Mouse (Mus musculus) hindbrain, postnatal 0 days (tissue): Measurements from ENCODE around the gene Hvcn1. TPM values are rescaled to one million over a fixed set of nuclear protein-coding genes. Genes with fewer than 3 reads are reported as not detected.

Experiments
- ATAC-seq: fragments of 200-750 bp; cut with Nextera tagmentation; 2 replicates; pipeline ENCODE4 v1.8.0; 2017; ENCODE audit warnings: mild to moderate bottlenecking, moderate TSS enrichment, moderate library complexity
- DNase-seq: peaks from one replicate; pipeline ENCODE4 v3.0.0-alpha.2; 2015; ENCODE audit warnings: low spot score
- H3K27ac ChIP-seq: fragments of 300-500 bp; sonication (generic); 2 replicates; pipeline ENCODE4 v1.5.1; 2014; ENCODE audit warnings: mild to moderate bottlenecking
- H3K27me3 ChIP-seq: fragments of 300-500 bp; sonication (generic); 2 replicates; pipeline ENCODE4 v1.6.1; 2014; ENCODE audit warnings: low read length, mixed read lengths; ENCODE audit not compliant: insufficient read depth
- H3K36me3 ChIP-seq: fragments of 300-500 bp; sonication (generic); 2 replicates; pipeline ENCODE4 v1.6.1; 2014; ENCODE audit warnings: low read length, mixed read lengths; ENCODE audit not compliant: insufficient read depth
- H3K4me1 ChIP-seq: fragments of 300-500 bp; sonication (generic); 2 replicates; pipeline ENCODE4 v1.6.1; 2014; ENCODE audit warnings: antibody characterized with exemption, low read length, mixed read lengths; ENCODE audit not compliant: insufficient read depth
- H3K4me2 ChIP-seq: fragments of 300-500 bp; sonication (generic); 2 replicates; pipeline ENCODE4 v1.6.1; 2014; ENCODE audit warnings: low read depth, mild to moderate bottlenecking, low read length, moderate library complexity, mixed read lengths
- H3K4me3 ChIP-seq: fragments of 300-500 bp; sonication (generic); 2 replicates; pipeline ENCODE4 v1.5.1; 2014; ENCODE audit warnings: low read length
- H3K9ac ChIP-seq: fragments of 300-500 bp; sonication (generic); replicated peaks from 2 replicates; pipeline ENCODE4 v1.6.1; 2014; ENCODE audit warnings: mild to moderate bottlenecking, low read length, moderate library complexity, mixed read lengths
- H3K9me3 ChIP-seq: fragments of 300-500 bp; sonication (generic); 2 replicates; pipeline ENCODE4 v1.6.1; 2016; ENCODE audit warnings: low read length, mixed read lengths
- CTCF ChIP-seq: IDR thresholded peaks from 2 replicates; pipeline ENCODE4 v1.5.1; 2016; ENCODE audit warnings: antibody characterized with exemption, control low read depth, low read depth
- WGBS: fragments of 180-500 bp; shearing (Covaris S2); extraction: QIAGEN DNeasy Blood & Tissue Kit; methylation state at CpG from one replicate; pipeline ENCODE4 v1.1.7; 2014; 5-methylcytosine and 5-hydroxymethylcytosine counted together
- polyA plus RNA-seq: library from polyadenylated mRNA; unstranded; fragments of >200 nt; fragmentation: Nextera tagmentation; extraction: Ambion mirVana; gene quantifications from 2 replicates; pipeline ENCODE4 v1.2.1, GENCODE M21; 2015
- total RNA-seq: library from RNA; depleted of rRNA; stranded (reverse); fragments of >200 nt; gene quantifications from 2 replicates; pipeline ENCODE4 v1.2.3, GENCODE M21; 2014

Gene Hvcn1
- total and polyA plus RNA-seq, 2 experiments from 2014 or later = 0.94 to 1.7 TPM

- no peak overlapping the region for H3K4me2 ChIP-seq
- H3K4me1 ChIP-seq = peaks cover 7% of the 10 kb centered on the region
- 84% methylated on average over 12 of the region's 12 CpGs for WGBS
- DNase-seq = no peak
- no peaks in the 10 kb centered on the region for H3K9me3 ChIP-seq
- TF ChIP-seq CTCF = no peak
- ATAC-seq = no peak
- no peaks in the 10 kb centered on the region for H3K36me3 ChIP-seq
- H3K27me3 ChIP-seq = no peaks in the 10 kb centered on the region
- H3K4me3 ChIP-seq = no peak overlapping the region
- H3K27ac ChIP-seq = no peak overlapping the region
- H3K9ac ChIP-seq = no peak overlapping the region
These were observed 27.1 kb downstream of the Hvcn1 start for GRCm38 (mm10) chr5:122233695-122234094.

DNA sequence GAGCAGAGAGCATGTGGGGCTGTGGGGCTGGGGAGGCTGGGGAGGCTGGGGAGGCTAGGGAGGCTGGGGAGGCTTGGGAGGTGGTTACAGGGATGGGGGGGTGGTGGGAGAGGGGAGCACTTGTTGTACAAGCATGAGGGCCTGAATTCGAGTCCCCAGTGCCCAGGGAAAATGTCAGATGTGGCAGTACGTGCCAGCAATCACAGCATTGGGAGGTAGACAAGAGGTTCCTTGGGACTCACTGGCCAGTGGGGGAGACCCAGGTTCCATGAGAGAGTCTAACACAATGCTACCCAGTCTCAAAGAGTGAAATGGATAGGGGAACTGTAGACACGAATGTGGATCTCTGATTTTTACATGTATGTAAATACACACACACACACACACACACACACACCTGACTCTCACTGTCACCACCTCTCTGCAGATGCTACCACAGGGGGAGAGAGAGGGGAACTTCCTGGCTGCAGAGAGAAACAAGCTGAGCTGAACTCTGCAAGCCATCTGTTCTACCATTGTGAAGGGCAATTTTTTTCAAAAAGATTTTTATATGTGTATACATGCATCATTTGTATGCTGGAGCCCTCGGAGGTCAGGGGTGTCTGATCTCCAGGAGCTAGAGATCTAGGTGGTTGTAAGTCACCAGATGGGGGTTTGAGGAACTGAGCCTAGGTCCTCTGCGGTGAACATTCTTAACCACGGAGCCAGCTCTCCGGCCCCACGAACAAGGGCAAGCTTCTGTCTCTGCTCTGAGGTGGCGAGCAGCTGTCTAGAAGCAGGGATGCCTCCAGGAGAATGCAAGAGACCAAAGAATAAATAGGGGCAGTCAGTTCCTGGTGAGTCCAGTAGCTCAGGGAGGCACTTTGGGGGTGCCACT, 28.0 kb downstream of the Hvcn1 start:
- no peak for DNase-seq

DNA sequence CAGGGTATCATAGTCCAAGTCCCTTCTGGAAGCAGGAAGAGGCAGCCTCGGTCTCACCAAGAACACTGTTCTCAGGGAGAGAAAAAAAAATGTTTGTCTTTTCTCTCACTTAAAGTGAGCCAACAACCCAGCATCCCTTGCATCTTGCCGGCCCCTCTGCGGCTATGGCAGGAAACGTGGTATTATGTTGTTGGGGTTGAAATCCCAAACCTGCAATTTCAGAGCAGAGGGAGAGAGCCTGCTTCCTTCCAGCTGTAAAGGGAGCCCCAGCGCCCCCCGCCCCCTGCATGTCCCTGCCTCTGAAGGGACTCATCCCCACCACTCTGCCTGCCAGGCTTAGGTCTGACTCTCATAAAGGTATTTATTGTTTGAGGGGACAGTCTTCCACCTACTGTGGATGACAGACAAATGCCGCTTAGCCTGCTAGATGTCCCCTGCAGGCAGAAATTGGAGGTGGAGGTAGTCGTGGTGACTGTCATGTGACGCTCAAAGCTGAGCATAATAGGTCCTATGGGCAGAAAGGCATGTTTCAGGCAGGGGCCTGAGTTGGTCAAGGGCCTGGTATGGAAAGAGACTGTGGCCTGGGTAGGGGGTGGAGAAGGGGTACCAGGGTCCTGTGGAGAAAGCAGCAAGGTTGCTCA, 28.7 kb downstream of the Hvcn1 start:
- H3K9me3 ChIP-seq = no peaks in the 10 kb centered on the region
- no peaks in the 10 kb centered on the region for H3K36me3 ChIP-seq
- H3K27me3 ChIP-seq = no peaks in the 10 kb centered on the region
- DNase-seq (no peak), ATAC-seq (peak; percentile 48; the same call in 1 of the 2 replicates)
- H3K4me2 ChIP-seq = no peak overlapping the region
- H3K9ac ChIP-seq = no peak overlapping the region
- no peak overlapping the region for H3K4me3 ChIP-seq
- peak; percentile 28; the same call in 1 of the 2 replicates for TF ChIP-seq CTCF
- H3K27ac ChIP-seq = peak overlapping the region; percentile 26; the same call in 1 of the 2 replicates
- H3K4me1 ChIP-seq = peaks cover 7% of the 10 kb centered on the region
- 62% methylated on average over 9 of the region's 9 CpGs for WGBS

More for the DNA sequence above, 28.0 kb downstream of the Hvcn1 start:
- no peak for TF ChIP-seq CTCF
- no peaks in the 10 kb centered on the region for H3K9me3 ChIP-seq
- no peak for ATAC-seq
- H3K4me1 ChIP-seq = peaks cover 7% of the 10 kb centered on the region
- peak overlapping the region; percentile 26; the same call in 1 of the 2 replicates for H3K27ac ChIP-seq
- H3K4me3 ChIP-seq = no peak overlapping the region
- no peaks in the 10 kb centered on the region for H3K36me3 ChIP-seq
- H3K27me3 ChIP-seq = no peaks in the 10 kb centered on the region
- H3K9ac ChIP-seq = no peak overlapping the region
- 72% methylated on average over 9 of the region's 9 CpGs for WGBS
- H3K4me2 ChIP-seq = no peak overlapping the region

DNA sequence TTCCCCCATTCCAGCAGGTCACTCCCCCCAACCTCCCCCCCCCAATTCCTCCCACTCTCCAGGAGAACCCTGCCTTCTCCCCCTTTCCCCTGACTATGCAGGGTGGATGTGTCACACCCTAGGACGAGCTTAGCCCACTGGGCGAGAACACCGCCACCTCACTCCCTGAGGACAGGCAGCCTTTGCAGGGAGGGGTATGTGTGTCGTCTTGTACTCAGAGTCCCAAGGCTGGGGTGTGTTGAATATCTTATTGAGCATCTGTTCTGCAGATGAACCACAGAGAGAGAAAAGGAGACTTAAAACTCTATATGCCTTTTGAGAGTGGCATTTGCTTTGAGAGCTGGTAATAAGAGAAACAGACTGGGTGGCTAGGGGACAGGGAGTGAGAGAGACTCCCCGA, 30.6 kb downstream of the Hvcn1 start:
- 64% methylated on average over 5 of the region's 5 CpGs for WGBS
- no peak for DNase-seq
- ATAC-seq = no peak

DNA sequence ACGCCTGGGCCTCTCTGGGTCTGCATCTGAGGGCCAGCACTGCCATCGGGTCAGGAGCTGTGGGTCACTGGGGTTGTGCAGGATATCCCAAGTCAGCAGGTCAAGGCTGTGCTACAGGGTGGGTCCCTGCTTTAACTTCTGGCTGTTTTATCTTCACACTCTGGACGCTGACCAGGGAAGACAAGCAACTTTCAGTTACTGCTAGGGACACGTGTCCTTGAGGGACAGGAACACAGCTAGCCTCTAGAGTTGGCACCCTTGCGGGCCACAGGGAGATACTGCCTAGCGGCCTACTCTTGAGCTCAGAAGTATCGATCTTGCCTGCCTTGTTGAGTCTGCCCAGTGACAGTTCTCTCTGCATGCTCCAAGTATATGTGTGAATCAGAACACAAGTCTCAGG, 33.0 kb downstream of the Hvcn1 start:
- DNase-seq (no peak), ATAC-seq (no peak)
- no peak for TF ChIP-seq CTCF
- Histone ChIP-seq H3K27me3 (no peaks in the 10 kb centered on the region), H3K4me1 (peaks cover 7% of the 10 kb centered on the region), H3K9me3 (no peaks in the 10 kb centered on the region), H3K27ac (no peak overlapping the region), H3K4me3 (no peak overlapping the region), H3K4me2 (no peak overlapping the region), H3K36me3 (peaks cover 5% of the 10 kb centered on the region; the same call in 1 of the 2 replicates), H3K9ac (no peak overlapping the region)
- 90% methylated on average over 7 of the region's 7 CpGs for WGBS

More for the DNA sequence above, 30.6 kb downstream of the Hvcn1 start:
- Histone ChIP-seq H3K27me3 (no peaks in the 10 kb centered on the region), H3K9ac (no peak overlapping the region), H3K4me1 (peaks cover 7% of the 10 kb centered on the region), H3K27ac (no peak overlapping the region), H3K9me3 (no peaks in the 10 kb centered on the region), H3K4me2 (no peak overlapping the region), H3K4me3 (no peak overlapping the region), H3K36me3 (peaks cover 5% of the 10 kb centered on the region; the same call in 1 of the 2 replicates)
- no peak for TF ChIP-seq CTCF

DNA sequence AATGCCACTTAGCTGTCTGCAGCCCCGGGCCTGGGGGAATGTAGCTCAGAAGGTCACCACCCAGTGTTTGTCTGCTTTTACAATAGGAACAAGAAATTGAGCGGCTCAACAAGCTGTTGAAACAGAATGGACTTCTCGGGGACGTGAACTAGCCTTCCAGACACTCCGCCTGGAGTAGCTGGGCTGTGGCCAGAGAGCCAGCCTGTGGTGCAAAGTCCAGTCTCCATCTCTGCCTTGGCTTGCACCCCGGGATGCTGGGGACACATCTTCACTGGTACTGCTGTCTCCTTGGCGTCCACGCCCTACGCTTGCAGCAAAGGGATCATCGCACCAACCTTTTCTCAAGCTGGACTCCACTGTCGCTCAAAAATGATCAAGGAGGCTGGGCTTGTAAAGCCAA, 33.9 kb downstream of the Hvcn1 start:
- 80% methylated on average over 11 of the region's 11 CpGs for WGBS
- DNase-seq (no peak), ATAC-seq (no peak)

More for the DNA sequence above, 33.9 kb downstream of the Hvcn1 start:
- Histone ChIP-seq H3K4me2 (no peak overlapping the region), H3K9ac (no peak overlapping the region), H3K4me3 (no peak overlapping the region), H3K9me3 (no peaks in the 10 kb centered on the region), H3K27me3 (no peaks in the 10 kb centered on the region), H3K4me1 (no peaks in the 10 kb centered on the region), H3K27ac (no peak overlapping the region), H3K36me3 (peaks cover 5% of the 10 kb centered on the region; the same call in 1 of the 2 replicates)
- TF ChIP-seq CTCF = no peak
